19 mouse cellular contexts compared by ENCODE assay signal in the genomic region with DNA sequence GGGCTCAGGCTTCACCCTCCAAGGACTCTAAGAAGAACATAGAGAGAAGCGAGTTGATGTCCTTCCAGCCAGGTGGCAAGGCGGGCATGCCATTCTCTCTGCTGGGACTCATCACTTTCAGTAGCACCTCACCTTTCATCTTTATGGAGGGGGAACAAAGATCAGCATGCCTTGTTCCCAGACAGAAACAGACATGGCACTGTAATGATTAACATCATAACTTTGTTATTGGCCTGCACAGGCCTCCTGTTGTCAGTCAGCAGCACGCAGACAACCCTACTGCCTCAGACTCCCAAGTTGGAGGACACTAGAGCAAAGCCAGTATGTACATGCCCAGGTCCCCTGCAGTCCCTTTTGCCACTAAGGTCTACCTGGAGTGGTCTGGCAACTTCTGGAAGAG.
"Had no signal": no experiment of that assay in that cellular context is flagged by ENCODE, and none has a peak within 500 bp of the region (broad histone marks: within the 10 kb centered on the region; RNA-seq: fewer than 3 reads in every experiment).

No protein-coding gene starts in this region.

- H3K27ac ChIP-seq: midbrain, embryonic 10.5 days; midbrain, embryonic 12.5 days; neural tube, embryonic 13.5 days; neural tube, embryonic 15.5 days; stomach, embryonic 15.5 days; stomach, postnatal 0 days had no signal

- H3K9ac ChIP-seq: lung, embryonic 14.5 days; midbrain, embryonic 12.5 days; neural tube, embryonic 13.5 days; neural tube, embryonic 15.5 days; stomach, embryonic 15.5 days had no signal

- H3K4me3 ChIP-seq: midbrain, embryonic 10.5 days; midbrain, embryonic 12.5 days; myocyte; neural tube, embryonic 13.5 days; neural tube, embryonic 15.5 days; stomach, embryonic 15.5 days had no signal

- H3K36me3 ChIP-seq: midbrain, embryonic 10.5 days; midbrain, embryonic 12.5 days; neural tube, embryonic 13.5 days; neural tube, embryonic 15.5 days; stomach, embryonic 15.5 days had no signal

- H3K4me2 ChIP-seq: lung, embryonic 14.5 days; midbrain, embryonic 12.5 days; neural tube, embryonic 13.5 days; neural tube, embryonic 15.5 days; stomach, embryonic 15.5 days had no signal

- H3K27me3 ChIP-seq: midbrain, embryonic 12.5 days; neural tube, embryonic 13.5 days; neural tube, embryonic 15.5 days; stomach, embryonic 15.5 days had no signal

- ATAC-seq: midbrain, embryonic 16.5 days had no signal

- H3K9me3 ChIP-seq: midbrain, embryonic 10.5 days; midbrain, embryonic 12.5 days; neural tube, embryonic 13.5 days; neural tube, embryonic 15.5 days; stomach, embryonic 15.5 days had no signal

- DNase-seq: lung, adult 18-20 months; lung, embryonic 14.5 days; lung, postnatal 10 days; lung, postnatal 4 days; midbrain, embryonic 14.5 days; retina, postnatal 1 day; right cerebral cortex, adult 18-20 months; right cerebral cortex, postnatal 25 days; right cerebral cortex, postnatal 4 days; thymus, adult 2 months; thymus, postnatal 25 days had no signal

- H3K4me1 ChIP-seq: midbrain, embryonic 10.5 days; midbrain, embryonic 12.5 days; neural tube, embryonic 13.5 days; neural tube, embryonic 15.5 days; stomach, embryonic 15.5 days had no signal
